Mouse (Mus musculus): ENCODE data around the gene Gpc6. TPM values are rescaled to one million over a fixed set of nuclear protein-coding genes. Genes with fewer than 3 reads are reported as not detected.

Gene Gpc6
- not detected in 2 replicates for total RNA-seq (2014; fragmentation: Nextera tagmentation)
- total RNA-seq (2017): 1.2 TPM in 1 of 2 replicates, not detected in the other

DNA sequence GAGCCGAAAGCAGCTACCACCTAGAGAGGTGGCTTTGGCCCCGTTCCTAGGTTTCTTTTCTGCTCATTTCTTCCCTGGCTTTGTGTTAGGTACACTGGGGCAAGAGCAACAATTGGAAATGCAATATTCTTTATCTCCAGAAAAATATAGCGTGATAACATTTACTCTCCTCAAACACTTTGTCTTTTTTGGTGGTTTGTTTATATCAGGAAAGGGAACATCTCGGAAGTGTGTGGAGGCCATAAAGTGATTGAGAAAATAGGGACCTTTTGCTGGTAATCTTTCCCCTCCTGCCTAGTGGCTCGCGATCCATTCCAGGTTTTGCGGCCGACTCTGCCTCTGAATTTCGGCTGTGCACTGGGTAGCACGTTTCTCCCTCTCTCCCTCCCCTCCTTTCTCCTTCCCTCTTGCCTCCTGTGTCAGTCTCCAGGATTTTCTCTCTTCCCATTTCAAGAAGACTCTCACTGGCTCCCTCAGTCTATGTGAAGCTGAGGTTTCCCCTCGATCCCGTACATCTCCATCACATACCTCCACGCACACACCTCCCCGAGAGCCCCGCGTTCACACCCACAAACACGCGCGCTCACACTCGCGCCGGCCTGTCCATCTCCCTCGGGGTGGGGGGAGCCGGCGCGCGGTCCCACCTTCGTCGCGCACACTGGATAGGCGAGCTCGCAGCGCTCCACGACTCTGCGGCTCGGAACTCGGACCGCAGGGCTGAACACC lies at the start of gene Gpc6:
TSS of gene Gpc6 (plus strand) at position 440 of the 726 bp plus-strand sequence.
- ATAC-seq (replicated peaks; ENCODE audit: low FRiP score, low TSS enrichment, poor library complexity, severe bottlenecking): peak; percentile 67; the same call in 1 of the 2 replicates

DNA sequence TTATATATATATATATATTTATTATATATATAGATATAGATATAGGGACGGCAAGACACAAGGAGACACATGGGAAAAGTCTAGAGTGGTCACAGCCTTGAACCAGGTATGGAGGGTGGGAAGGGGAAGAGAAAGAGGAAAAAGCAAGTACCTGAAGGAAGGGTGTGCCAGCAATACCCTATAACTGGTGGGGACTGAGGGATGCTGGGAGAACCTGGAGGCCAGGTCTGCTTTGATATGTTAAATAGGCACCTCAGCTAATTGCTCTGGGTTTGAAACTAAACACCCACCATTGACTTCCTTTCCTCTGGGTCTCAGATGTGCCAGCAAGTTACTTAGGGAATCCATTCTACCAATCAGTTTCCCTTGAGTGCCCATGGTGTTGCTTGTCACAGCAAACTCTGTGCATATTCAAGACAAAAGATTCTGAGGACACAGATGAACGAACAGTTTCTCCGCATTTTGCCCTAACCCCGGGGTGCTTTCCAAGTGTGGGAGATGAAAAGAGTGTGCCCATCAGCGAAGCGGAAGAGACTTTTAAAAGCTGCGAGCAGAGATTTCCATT lies 42.6 kb upstream of the Gpc6 start:
- ATAC-seq (replicated peaks; ENCODE audit: low FRiP score, low TSS enrichment, poor library complexity, severe bottlenecking): no peak

DNA sequence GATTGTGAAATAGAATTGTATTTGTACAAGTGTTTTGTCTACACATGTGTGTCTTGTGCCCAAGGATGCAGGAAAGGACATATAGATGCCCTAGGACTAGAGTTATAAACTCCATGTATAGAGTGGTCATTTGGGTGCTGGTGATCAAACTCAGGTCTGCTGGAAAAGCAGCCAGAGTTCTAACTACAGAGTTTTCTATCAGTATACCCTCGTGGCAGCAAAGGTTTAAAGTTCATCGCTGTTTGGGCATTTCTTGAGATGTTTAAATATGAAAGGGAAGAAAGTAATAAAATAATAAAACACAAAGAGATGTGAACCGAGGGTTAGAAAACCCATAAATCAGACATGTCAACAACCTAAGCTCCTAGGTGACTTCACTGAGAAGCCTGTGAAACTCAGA lies 30.8 kb upstream of the Gpc6 start:
- no peak for ATAC-seq (replicated peaks; ENCODE audit: low FRiP score, low TSS enrichment, poor library complexity, severe bottlenecking)

DNA sequence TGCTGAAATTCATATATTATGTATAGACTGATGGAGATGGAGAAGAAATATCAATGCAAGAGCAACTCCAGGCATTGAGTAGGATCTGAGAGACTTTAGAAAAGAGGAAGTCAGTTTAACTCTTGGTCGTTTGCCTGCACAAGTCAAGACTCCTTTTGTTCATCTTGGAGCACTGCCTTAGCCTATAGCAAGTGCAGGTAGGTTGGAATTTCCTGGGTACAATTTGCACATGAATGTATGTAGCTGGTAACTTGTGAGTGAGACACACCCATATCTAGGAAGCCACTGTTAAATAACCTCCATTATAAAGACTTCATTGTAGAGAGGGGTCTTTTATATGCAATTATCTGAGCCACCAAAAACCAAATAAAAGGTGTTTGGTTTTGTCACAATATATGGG lies 27.1 kb upstream of the Gpc6 start:
- ATAC-seq (replicated peaks; ENCODE audit: low FRiP score, low TSS enrichment, poor library complexity, severe bottlenecking): no peak

DNA sequence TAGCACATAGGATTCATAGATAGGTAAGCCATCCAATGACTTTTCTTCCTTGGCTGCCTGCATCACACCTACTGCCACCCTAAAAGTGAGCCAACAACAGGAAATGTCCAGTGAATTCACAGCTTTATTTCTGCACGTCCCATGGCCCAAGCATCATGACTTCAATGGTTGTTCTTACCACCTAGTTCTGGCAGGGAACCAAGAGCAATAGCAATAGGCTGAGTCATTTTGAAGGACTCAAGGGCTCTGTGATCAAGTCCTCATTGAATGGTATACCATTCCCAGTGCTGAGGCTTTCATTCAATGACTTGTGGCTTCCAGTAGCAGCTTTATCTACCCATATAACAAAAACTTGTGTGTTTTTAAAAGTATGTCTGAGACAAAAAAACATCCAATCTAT lies 13.3 kb upstream of the Gpc6 start:
- ATAC-seq (replicated peaks; ENCODE audit: low FRiP score, low TSS enrichment, poor library complexity, severe bottlenecking): no peak

DNA sequence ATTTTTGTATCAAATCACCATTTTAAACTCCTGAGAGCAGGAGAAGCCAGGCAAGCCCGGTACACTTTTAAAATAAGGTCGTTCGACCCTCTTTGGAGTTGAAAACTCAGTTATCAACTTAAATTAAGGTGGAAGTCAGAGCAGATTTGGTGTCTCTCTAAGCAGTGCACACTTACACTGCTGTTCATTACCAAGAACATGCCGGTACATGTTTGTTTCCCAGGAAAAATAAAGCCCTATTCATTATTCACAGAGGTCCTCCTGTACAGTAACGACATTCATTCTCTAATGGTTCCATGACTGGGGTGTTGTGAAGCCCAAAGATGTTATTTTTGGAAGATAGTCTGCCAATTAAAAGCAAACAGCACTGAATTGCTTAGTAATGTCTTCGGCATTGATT lies 8.2 kb upstream of the Gpc6 start:
- no peak for ATAC-seq (replicated peaks; ENCODE audit: low FRiP score, low TSS enrichment, poor library complexity, severe bottlenecking)

DNA sequence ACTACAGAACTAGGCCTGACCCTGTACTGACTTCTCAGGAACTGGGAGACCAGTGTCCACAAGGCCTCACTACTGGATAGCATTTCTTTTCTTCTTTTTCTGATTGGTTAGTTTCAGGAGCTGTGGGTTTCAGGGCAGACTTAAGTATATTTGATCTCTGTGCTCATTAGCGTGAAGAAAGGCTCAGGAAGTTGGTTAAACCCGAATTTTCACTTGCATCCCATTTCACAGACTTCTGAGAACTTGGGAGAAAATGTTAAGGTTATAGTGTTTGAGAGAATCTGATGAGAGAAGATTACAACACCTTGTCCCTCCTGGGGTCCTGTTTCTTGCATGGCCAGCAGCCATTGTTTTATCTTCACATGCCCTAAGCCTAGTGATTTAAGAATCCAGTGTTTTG lies 849 bp upstream of the Gpc6 start:
- ATAC-seq (replicated peaks; ENCODE audit: low FRiP score, low TSS enrichment, poor library complexity, severe bottlenecking): no peak

DNA sequence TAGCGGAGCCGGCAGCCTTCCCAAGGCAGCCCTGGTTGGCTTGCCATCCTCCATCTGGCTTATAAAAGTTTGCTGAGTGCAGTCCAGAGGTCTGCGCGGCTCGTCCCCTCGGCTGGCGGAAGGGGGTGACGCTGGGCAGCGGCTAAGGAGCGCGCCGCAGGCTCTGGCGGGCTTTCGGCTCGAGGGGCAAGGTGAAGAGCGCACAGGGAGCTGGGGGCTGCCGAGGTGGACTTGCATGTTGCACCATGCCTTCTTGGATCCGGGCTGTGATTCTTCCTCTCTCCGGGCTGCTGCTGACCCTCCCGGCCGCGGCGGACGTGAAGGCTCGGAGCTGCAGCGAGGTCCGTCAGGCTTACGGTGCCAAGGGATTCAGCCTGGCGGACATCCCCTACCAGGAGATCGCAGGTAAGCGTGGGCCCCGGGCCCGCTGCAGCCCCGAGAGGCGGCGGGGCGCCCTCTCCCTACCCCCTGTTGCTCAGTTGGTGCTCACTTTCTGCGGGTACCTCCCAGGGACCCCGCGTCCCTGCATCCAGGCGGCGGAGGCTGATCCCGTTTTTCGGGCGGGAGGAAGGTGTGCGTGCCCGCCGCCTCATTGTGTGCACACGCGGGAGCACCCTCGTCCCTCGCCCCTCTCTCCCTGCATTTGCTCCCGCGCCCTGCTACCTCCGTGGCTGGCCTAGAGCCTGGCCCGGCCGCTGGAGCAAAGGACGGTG lies 732 bp downstream of the Gpc6 start:
- ATAC-seq (replicated peaks; ENCODE audit: low FRiP score, low TSS enrichment, poor library complexity, severe bottlenecking): no peak

DNA sequence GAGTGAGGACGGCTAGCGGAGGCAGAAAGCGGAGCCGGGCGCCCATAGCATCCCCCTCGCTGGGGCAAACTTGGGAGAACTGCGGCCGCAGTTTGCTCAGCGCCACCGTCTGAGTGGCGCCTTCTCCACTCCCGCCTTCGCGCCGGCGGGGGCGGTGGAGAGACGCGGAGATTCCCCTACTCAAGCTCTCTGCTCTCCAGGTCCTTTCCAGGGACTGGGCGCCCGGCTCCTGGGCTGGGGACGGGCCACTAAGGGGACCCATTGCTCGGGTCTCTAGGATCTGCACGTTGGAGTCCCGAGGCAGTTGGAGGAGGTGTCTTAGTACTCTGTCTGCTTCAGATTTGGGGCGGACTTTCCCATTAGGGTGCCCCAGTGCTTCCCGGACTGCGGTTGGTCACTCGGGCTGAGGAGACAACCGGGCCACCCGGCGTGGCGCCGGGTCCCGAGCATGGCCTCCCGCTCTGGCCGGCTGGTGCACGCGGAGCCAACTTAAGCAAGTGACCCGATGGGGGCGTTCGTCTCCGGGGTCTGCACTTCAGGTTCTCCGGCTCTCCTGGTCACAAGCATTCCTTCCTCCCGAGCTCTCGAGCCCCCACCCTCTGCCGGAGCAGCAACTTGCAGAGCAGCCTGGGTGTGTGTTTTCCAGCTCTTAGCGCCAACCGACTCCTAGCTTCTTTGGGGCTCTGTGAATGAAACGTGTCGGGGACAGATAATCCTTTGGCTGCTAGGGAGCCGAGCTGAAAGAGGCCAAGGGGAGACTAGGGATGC lies 1.5 kb downstream of the Gpc6 start:
- peak; percentile 30; the same call in 1 of the 2 replicates for ATAC-seq (replicated peaks; ENCODE audit: low FRiP score, low TSS enrichment, poor library complexity, severe bottlenecking)

DNA sequence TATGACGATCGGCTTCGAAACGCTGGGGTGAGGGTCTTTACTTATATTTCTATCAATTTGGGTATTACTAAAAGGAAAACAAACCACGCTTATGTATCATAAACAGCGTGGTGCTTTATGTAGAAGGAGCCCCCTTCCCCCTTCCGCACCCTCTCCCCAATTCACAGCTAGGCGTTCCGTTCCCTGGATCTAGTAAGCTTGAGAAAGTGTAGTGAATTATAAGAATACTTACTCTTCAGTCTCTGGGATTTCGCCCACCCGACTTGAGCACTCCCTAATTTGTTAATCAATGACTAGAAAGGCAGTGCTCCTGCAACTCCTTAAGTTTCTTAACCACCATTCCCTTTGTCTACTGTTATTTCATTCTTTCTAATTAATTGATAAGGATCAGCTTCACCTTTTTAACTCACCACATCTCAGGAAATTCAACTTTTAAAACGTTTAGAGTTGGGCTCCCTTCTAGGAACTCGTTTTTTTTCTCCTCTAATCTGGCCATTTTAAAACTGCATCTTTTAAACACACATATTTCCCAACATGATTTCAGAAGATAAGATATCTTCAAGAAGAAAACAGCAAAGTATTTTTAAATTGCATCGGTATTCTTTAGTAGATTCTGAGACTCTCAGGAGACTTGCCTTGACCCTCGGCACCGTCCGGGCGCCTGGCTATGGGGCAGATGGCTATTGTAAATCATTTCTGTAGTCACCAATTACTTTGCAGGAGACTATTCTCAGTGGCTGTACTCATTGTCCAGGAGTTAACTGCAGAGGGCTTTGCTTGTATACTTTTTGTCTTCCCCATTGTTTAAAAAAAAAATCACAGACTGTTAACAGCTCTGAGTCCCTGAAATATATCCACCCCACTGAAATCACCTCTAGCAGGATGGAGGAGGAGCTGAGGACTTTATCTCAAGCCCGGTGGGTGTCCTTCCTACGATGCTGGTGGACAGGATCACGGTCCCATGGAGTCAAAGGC lies 2.5 kb downstream of the Gpc6 start:
- ATAC-seq (replicated peaks; ENCODE audit: low FRiP score, low TSS enrichment, poor library complexity, severe bottlenecking): no peak

DNA sequence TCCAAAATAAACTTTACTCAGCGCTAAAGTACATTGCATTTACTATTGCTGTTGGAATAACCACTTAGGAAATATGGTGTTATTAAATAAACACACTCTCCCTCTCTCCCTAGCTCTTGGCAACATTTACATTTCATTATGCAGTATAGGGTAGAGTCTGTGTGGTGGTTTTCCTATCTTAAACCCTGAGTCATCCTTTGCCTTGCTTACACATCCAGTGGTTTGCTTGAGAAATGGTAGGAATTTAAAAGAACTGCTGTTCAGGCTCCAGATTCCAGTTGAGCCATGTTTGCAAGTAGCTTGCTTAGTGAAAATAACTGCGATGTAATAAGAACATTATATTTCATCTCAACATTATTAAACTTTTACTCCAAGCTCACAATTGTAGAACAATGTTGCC lies 3.3 kb downstream of the Gpc6 start:
- no peak for ATAC-seq (replicated peaks; ENCODE audit: low FRiP score, low TSS enrichment, poor library complexity, severe bottlenecking)

DNA sequence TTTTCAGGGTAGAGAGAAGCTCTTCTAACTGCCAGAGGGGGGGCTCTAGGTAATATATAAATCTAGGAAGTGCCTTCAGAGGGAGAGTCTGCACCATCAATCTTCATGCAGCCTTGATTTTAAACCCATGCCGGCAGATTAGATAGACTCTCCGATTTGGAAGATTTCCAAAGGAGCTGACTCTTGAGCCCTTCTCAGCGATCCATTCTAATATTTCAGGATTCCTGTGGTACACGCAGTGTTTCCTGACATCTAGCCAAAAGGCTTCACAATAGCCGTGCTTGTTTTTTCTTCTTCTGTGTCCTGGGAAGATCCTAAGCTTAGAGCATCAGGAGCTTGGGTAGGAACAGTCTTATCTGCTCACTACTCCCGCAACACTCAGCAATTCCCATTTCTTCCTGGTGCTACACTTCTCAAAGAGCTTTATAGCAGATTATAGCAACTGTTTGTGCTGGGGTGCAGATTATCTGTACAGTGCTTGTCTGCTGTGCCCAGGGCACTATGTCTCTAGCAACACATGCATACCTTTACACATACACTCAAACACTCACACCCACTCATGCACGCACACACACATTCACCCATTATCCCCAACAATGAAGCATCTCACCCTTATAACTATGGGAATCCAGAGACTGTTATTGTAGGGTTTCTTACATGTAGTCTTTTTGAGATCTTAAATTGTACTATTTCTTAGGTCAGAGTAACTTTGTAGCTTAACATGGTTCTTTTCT lies 3.8 kb downstream of the Gpc6 start:
- ATAC-seq (replicated peaks; ENCODE audit: low FRiP score, low TSS enrichment, poor library complexity, severe bottlenecking): no peak

DNA sequence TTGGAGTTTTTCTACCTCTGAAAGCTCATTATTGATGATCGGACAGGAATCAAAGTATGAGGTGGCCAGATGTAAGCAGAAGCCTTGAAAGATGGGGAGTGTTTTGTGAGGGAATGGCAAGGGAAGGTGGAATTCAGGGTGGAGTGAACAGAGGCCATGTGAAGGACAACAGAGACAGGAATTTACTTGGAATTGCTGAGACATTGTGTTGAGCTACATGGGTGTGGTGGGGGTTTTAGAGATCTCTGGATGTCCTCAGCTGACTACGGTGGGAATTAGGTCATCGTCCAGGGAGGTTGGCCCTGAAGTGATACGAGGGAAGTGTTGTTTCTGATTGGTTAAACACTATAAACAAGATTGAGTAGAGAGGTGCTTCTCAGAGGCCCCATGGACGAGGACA lies 8.7 kb downstream of the Gpc6 start:
- no peak for ATAC-seq (replicated peaks; ENCODE audit: low FRiP score, low TSS enrichment, poor library complexity, severe bottlenecking)

DNA sequence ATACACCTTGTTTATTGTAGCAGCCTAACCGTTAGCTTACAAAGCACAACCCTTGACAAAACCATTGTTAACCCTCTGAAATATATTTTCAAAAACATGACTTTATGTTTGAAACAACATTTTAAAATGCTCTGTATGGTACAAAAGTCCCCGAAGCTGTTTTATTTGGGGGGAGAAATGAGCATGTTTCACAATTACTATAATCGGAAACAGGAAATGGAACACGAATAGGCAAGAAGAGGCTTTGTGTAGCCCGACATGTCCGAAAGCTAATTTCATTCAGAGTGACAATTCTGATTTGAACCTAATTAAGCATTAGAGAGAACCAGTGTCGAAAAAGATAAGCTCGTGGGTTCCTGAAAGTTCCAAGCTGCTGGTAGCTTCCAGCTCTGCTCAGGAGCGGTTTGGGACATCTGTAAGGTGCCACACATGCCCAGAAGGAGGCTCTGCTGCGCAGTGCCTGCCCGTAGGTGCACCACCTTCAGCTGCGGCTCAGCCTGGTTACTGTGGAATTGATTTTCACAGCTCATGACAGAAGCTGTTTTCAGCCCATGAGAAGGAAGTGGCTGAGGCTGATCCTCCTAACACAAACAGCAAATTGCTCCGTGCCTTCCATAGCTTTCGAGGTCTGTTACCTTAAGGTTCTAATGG lies 12.9 kb downstream of the Gpc6 start:
- ATAC-seq (replicated peaks; ENCODE audit: low FRiP score, low TSS enrichment, poor library complexity, severe bottlenecking): no peak

DNA sequence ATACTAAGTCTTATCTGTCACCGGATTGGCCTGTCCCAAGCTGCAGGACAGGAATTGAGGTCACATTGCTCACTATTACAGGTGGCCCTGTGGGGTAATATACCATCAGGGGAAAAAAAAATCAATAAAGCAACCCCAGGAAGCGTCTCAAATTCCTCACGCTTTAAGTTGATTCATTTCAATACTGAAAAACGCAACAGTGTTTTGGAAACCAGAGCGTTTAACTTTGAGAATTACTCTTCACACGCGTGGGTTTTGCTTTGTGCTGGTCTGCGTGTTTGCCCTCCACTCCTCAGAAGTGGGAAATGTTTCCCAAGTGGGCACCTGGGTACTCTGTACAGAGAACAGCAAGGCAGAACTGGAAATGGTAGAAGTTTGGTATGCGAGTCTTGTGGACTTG lies 13.6 kb downstream of the Gpc6 start:
- no peak for ATAC-seq (replicated peaks; ENCODE audit: low FRiP score, low TSS enrichment, poor library complexity, severe bottlenecking)

DNA sequence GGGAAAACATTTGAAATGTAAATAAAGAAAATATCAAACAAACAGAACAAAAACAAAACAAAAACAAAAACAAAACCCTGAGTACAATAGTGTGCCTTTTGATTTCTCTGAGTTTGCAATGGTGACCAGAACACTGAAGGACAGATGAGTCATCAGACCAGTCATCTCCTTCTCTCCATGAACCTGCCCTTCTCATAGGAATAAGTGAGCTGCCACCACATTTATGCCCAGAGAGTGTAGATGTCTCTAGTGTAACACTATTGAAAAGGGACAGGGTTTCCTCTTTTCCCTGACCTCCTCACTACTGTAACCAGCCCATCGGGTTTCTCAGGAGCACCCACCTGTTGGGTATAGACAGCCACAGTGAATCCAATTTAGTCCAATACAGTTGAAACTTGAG lies 14.4 kb downstream of the Gpc6 start:
- ATAC-seq (replicated peaks; ENCODE audit: low FRiP score, low TSS enrichment, poor library complexity, severe bottlenecking): no peak

DNA sequence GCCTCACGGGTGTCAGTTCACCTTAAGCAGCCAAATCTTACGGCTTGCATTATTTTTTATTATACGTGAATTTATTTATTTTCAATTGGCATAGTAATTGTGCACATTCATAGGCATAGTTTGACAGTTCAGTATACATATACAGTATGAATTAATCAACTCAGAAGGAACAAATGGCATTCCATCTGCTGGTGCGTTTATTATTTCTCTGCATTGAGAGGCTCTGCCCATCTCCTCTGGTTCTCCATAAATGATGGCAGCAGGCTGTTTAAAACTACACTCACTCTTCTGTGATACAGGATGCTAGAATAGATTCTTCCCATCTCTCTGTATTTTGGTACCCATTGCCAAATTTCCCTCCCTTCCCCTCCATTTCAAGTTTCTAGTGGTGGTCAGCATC lies 16.7 kb downstream of the Gpc6 start:
- ATAC-seq (replicated peaks; ENCODE audit: low FRiP score, low TSS enrichment, poor library complexity, severe bottlenecking): no peak

DNA sequence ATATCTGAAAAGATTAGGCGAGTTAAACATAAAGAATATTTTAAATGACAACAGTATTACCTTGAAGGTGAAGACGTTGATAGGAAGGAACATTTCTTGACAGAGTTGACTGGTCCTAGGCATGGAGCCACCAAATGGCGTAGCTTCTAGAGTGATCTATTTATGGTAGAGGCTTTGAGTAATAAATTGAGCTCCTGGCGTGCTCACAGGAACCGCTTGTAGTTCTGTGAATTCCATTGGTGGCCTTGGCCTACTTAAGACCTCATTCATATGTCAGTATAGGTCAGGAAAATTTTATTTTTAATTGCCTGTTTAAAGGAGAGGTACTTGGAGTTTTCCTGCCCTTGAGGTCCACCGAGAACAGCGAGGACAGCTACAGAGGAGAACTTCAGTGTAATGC lies 18.6 kb downstream of the Gpc6 start:
- no peak for ATAC-seq (replicated peaks; ENCODE audit: low FRiP score, low TSS enrichment, poor library complexity, severe bottlenecking)

All from megakaryocyte-erythroid progenitor cell, adult 5-6 weeks (primary cell).